Mouse (Mus musculus): Measurements from ENCODE around the gene Theg.

Gene Theg

DNA sequence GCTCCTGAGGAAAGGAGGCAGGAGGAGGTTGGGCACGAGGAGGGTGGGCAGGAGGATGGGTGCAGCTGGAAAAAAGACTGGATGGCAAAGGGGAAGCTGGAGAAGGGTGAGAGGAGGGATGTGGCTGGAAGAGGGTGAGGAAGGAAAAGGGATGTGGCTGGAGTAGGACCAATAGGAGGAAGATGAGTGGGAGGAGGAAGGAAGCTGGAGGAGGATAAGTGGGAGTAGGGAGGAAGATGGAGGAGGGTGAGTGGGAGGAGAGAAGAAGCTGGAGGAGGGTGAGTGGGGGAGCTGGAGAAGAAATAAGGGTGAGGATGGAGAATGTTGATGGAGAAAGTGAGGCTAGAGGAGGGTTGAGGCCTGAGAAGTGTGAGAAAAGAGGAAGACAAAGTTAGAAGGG is 51.7 kb downstream of the Theg start:
- DNase-seq (ENCODE audit: low spot score) = no peak

GRCm38 (mm10) chr10:79534426-79534825 is 52.7 kb downstream of the Theg start:
- DNase-seq (ENCODE audit: low spot score) = no peak

- DNase-seq (ENCODE audit: low spot score) = peak; percentile 26
Observed at GRCm38 (mm10) chr10:79533126-79533911, 53.8 kb downstream of the Theg start, which contains the start of gene Plpp2. TSS of gene Plpp2 (minus strand) at chr10:79533796.

DNA sequence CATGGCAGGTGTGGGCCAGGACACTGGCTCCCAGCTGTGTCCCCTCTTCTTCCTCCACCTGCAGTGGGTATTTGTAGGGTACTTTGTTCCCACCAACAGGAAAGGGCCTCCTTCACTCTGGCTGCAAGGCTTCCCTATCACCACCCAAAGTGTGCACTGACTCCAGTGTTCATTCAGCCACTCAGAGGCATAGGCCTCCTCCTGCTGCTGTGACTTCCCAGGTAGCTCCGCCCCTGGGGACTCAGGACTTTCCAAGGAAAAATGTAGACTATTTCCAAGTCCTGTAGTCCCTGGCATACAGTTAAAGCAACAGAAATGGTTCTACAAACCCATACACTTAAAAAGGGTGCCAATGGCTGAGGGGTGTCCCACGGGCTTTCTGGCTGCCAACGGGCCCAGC is 54.5 kb downstream of the Theg start:
- no peak for DNase-seq (ENCODE audit: low spot score)

DNA sequence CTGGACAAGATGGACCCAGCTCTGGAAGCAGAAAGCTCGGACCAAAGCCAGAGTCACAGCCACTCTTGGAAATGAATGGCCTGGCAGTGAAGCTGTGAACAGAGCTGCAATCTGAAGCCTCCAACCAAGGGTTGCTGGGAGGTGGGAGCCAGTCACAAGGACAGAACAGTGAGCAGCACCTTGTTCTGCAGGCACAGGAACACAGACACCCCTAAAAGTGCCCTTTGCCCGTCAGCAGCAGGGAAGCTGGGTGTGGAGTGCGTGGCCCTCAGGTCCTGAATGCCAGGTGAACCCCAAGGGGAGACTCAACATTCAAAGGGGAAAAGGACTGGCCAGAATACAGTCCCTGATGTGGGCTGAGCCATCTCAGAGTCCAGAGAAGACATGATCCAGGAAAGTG is 55.5 kb downstream of the Theg start:
- DNase-seq (ENCODE audit: low spot score) = no peak

DNA sequence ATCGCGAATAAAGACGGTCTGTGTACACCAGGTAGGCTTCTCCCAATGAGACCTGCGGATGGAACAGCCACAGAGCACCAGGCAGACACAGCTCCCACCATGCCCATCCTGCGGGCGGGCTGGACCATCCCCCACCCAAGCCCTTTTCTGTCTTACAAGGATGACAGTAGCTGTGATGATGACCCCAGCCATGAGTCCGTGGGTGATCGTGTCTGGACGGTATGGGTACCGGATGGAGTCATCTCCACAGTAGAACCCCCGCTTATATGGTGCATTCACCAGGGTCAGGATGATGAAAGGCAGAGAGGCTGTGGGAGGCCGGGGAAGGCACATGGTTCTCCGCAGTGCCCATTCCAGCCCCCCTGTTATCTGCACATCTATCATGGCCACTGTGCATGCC is 56.4 kb downstream of the Theg start:
- DNase-seq (ENCODE audit: low spot score) = no peak

GRCm38 (mm10) chr10:79530241-79530640 is 56.9 kb downstream of the Theg start:
- DNase-seq (ENCODE audit: low spot score) = no peak

GRCm38 (mm10) chr10:79528081-79528480 is 59.0 kb downstream of the Theg start:
- no peak for DNase-seq (ENCODE audit: low spot score)

DNA sequence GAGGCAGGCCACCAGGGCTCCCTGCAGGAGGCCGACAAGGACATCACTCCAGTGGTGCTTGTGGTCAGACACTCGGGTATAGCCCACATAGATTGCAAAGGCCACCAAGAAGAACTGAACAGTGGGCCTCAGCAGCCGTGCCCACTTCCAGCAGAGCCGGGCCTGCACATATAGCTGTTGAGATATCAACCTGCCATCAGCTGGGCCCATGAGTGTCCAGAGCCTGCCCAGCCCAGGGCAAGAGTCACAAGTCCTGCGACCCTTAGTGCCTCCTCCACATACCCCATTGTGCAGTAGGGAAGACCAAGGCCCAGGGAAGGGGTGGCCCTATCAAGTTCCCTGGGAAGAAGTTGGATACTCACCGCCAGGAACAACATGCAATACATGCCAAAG is 59.7 kb downstream of the Theg start:
- DNase-seq (ENCODE audit: low spot score) = no peak

DNA sequence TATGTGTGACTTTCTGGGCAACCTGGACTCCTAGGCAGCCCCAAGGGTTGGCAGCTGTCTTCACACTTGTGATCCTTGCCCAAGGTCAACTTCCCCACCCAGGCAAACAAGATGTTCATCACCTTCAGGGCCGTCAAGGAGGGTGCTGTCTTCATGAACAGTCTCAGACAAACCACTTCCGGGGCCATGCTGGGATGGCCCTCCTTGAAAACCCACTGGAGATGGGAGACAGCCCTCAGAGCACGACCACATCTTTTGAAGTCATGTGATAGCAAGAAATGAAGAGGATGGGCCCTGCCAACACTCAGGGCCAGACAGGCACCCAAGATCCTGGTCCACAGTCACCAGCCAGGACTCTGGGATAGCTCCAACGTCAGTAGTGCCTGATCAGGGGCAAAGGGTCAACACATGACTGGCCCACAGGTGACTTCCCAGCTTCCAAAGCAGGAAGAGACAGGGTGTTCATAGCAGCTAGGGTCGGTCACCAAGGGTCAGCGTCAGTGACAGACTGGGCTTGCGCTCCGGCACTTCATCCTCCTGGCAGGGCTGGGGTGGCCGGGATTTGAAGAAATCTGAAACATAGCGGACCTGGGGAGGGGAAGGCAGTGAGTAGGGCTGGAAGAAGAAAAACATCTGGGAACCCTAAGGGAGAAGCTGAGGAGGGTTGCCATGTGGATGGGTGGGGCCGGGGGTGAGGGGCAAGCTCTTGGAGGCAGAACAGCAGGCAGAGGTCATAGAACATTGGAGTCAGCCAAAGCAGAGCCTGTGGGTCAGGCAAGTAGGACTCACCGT is 60.3 kb downstream of the Theg start:
- DNase-seq (ENCODE audit: low spot score) = no peak

All from ovary, postnatal 10 days (tissue).